Mouse (Mus musculus): ENCODE measurements around the gene Tnni3. TPM values are rescaled to one million over a fixed set of nuclear protein-coding genes. Genes with fewer than 3 reads are reported as not detected.

Tnni3 gene
- polyA plus RNA-seq, 1 experiment from 2014 or later, result 3.3 TPM

DNA sequence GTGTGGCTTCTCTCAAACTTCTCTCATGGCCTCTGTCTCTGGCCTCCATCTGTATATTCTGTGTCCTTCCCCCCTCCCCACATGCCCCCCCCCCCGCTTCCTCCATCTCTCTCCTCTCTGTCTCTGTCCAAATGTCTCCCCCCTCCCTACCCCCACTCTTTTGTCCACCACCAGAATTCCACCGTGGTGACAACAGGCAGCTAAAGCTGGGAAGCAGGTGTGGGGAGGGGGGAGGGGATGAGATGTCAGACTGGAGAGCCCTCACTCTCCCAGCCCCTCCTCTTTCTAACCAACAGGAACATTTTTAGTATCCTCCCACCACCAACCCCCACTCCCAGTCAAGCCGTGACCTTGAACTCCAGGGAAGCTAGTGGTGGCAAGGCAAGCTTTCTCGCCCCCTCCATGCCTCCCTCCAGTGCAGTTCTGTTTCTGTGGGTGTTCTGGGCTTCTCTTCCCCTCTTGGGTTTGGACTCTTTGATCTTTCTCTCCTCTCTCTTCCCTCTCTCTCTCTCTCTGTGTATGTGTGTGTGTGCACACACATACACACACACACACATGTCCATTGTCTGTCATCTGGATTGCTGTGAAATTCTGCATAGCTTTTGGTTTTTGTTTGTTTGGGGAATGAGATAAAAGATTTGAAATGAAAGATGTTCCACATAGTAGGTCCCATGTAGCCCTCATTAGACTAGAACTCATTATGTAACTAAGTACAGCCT lies 7.5 kb downstream of the Tnni3 start, which contains the start of gene Tnnt1:
Tnnt1 (minus strand) TSS at position 51 of the 719 bp plus-strand sequence.
- 22% methylated on average over 3 of the region's 4 CpGs for WGBS
- Histone ChIP-seq H3K27ac (replicated peaks) (peak within 1 kb of the TSS; percentile 32; the same call in 1 of the 2 replicates), H3K9ac (replicated peaks) (no peak within 1 kb of the TSS)

GRCm38 (mm10) chr7:4515853-4516252 lies 8.2 kb downstream of the Tnni3 start:
- H3K9me3 ChIP-seq, result no peaks in the 10 kb centered on the region
- H3K9ac ChIP-seq (replicated peaks), result no peak overlapping the region
- no peaks in the 10 kb centered on the region for H3K36me3 ChIP-seq
- H3K27ac ChIP-seq (replicated peaks), result no peak overlapping the region
- 57% methylated on average over 6 of the region's 6 CpGs for WGBS
- no peak overlapping the region for H3K4me2 ChIP-seq (replicated peaks)
- H3K27me3 ChIP-seq, result peaks cover 12% of the 10 kb centered on the region
- peak; percentile 21 for ATAC-seq (ENCODE audit: low FRiP score, low read depth)
- no peak overlapping the region for H3K4me3 ChIP-seq
- H3K4me1 ChIP-seq, result peaks cover 19% of the 10 kb centered on the region

More for the DNA sequence above, 7.5 kb downstream of the Tnni3 start, which contains the start of gene Tnnt1:
- peaks cover 16% of the 10 kb centered on the region for H3K27me3 ChIP-seq
- H3K9me3 ChIP-seq, result no peaks in the 10 kb centered on the region
- peaks cover 25% of the 10 kb centered on the region for H3K4me1 ChIP-seq
- no peaks in the 10 kb centered on the region for H3K36me3 ChIP-seq
- H3K4me2 ChIP-seq (replicated peaks), result no peak within 1 kb of the TSS
- peak; percentile 67 for ATAC-seq (ENCODE audit: low FRiP score, low read depth)
- H3K4me3 ChIP-seq, result no peak within 1 kb of the TSS

- Histone ChIP-seq H3K4me2 (replicated peaks) (no peak overlapping the region), H3K27me3 (peaks cover 4% of the 10 kb centered on the region; the same call in 1 of the 2 replicates), H3K9ac (replicated peaks) (peak overlapping the region; percentile 6; the same call in 1 of the 2 replicates), H3K9me3 (no peaks in the 10 kb centered on the region), H3K4me1 (peaks cover 24% of the 10 kb centered on the region), H3K4me3 (no peak overlapping the region), H3K36me3 (no peaks in the 10 kb centered on the region), H3K27ac (replicated peaks) (no peak overlapping the region)
- WGBS, result 48% methylated on average over 6 of the region's 6 CpGs
- no peak for ATAC-seq (ENCODE audit: low FRiP score, low read depth)
These were observed 10.0 kb downstream of the Tnni3 start for GRCm38 (mm10) chr7:4513829-4514712.

- Histone ChIP-seq H3K9ac (replicated peaks) (no peak overlapping the region), H3K9me3 (no peaks in the 10 kb centered on the region), H3K4me3 (no peak overlapping the region), H3K36me3 (no peaks in the 10 kb centered on the region), H3K27ac (replicated peaks) (no peak overlapping the region), H3K27me3 (peaks cover 11% of the 10 kb centered on the region), H3K4me2 (replicated peaks) (no peak overlapping the region), H3K4me1 (peaks cover 24% of the 10 kb centered on the region)
- ATAC-seq (ENCODE audit: low FRiP score, low read depth), result no peak
- 39% methylated on average over 13 of the region's 13 CpGs for WGBS
These were observed 10.8 kb downstream of the Tnni3 start for GRCm38 (mm10) chr7:4513236-4513635.

DNA sequence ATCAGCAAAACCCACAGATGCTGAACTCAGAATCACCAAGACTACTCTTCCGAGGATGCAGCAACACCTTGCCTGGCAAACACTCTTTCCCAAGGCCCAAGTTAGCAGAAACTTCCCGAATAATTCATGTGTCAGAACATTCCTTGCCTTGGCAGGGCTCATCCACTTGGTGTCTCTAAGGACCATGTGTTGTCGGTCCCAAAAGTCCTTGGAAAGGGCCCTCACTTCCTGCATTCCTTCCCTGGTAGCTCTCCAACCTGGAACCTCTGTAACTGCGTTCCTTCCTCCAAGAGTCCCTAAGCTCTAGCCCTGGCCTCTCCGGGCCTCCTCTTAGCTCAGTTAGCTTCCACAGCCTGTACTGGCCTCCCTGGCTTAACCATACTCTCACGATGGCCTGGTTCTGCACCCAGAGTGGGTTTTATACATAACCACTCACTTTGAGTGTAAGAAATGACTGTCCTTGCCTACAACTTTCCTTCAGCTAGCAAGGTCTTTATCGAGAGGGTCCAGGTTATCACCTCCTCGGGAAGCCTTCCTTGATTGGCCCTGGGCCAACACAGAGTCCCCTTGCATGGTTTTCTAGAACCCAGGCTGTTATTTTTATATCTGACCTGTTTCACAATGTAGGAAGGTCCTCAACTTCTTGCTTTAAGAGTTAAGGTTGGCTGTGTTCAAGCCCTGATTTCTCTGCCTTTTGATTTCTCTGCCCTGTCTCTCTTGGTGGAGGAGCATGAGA lies 12.4 kb downstream of the Tnni3 start:
- H3K27ac ChIP-seq (replicated peaks), result no peak overlapping the region
- WGBS, result 84% methylated on average over 8 of the region's 8 CpGs
- no peak overlapping the region for H3K4me3 ChIP-seq
- no peak for ATAC-seq (ENCODE audit: low FRiP score, low read depth)
- no peak overlapping the region for H3K4me2 ChIP-seq (replicated peaks)
- H3K9ac ChIP-seq (replicated peaks), result no peak overlapping the region
- H3K36me3 ChIP-seq, result no peaks in the 10 kb centered on the region
- H3K9me3 ChIP-seq, result no peaks in the 10 kb centered on the region
- peaks cover 23% of the 10 kb centered on the region for H3K4me1 ChIP-seq
- H3K27me3 ChIP-seq, result peaks cover 11% of the 10 kb centered on the region

GRCm38 (mm10) chr7:4509863-4510608 lies 14.0 kb downstream of the Tnni3 start:
- peaks cover 11% of the 10 kb centered on the region for H3K27me3 ChIP-seq
- peak; percentile 89 for ATAC-seq (ENCODE audit: low FRiP score, low read depth)
- peak overlapping the region; percentile 21; the same call in 1 of the 2 replicates for H3K27ac ChIP-seq (replicated peaks)
- no peaks in the 10 kb centered on the region for H3K36me3 ChIP-seq
- peak overlapping the region; percentile 20; the same call in 1 of the 2 replicates for H3K4me2 ChIP-seq (replicated peaks)
- no peaks in the 10 kb centered on the region for H3K9me3 ChIP-seq
- no peak overlapping the region for H3K9ac ChIP-seq (replicated peaks)
- no peak overlapping the region for H3K4me3 ChIP-seq
- 14% methylated on average over 24 of the region's 24 CpGs for WGBS
- peaks cover 12% of the 10 kb centered on the region for H3K4me1 ChIP-seq

- H3K4me2 ChIP-seq (replicated peaks), result no peak overlapping the region
- no peak for ATAC-seq (ENCODE audit: low FRiP score, low read depth)
- WGBS, result 90% methylated on average over 8 of the region's 8 CpGs
These were observed 15.3 kb downstream of the Tnni3 start for GRCm38 (mm10) chr7:4508739-4509116.

GRCm38 (mm10) chr7:4508062-4508738 lies 15.8 kb downstream of the Tnni3 start:
- H3K27me3 ChIP-seq, result peaks cover 14% of the 10 kb centered on the region
- H3K36me3 ChIP-seq, result no peaks in the 10 kb centered on the region
- no peaks in the 10 kb centered on the region for H3K9me3 ChIP-seq
- H3K27ac ChIP-seq (replicated peaks), result no peak overlapping the region
- H3K4me2 ChIP-seq (replicated peaks), result no peak overlapping the region
- no peak overlapping the region for H3K9ac ChIP-seq (replicated peaks)
- H3K4me1 ChIP-seq, result 0 out of 2 replicates have a peak, but pooled peaks cover 6% of the 10 kb centered on the region
- WGBS, result 73% methylated on average over 32 of the region's 32 CpGs
- no peak for ATAC-seq (ENCODE audit: low FRiP score, low read depth)
- no peak overlapping the region for H3K4me3 ChIP-seq

More at GRCm38 (mm10) chr7:4508739-4509116, 15.3 kb downstream of the Tnni3 start:
- H3K4me3 ChIP-seq, result no peak overlapping the region
- H3K27ac ChIP-seq (replicated peaks), result no peak overlapping the region
- H3K9me3 ChIP-seq, result no peaks in the 10 kb centered on the region
- no peak overlapping the region for H3K9ac ChIP-seq (replicated peaks)
- H3K36me3 ChIP-seq, result no peaks in the 10 kb centered on the region
- H3K4me1 ChIP-seq, result 0 out of 2 replicates have a peak, but pooled peaks cover 6% of the 10 kb centered on the region
- H3K27me3 ChIP-seq, result peaks cover 14% of the 10 kb centered on the region

GRCm38 (mm10) chr7:4507220-4507619 lies 16.8 kb downstream of the Tnni3 start:
- Histone ChIP-seq H3K9ac (replicated peaks) (no peak overlapping the region), H3K9me3 (no peaks in the 10 kb centered on the region), H3K4me2 (replicated peaks) (no peak overlapping the region), H3K27me3 (peaks cover 14% of the 10 kb centered on the region), H3K27ac (replicated peaks) (no peak overlapping the region), H3K4me1 (0 out of 2 replicates have a peak, but pooled peaks cover 6% of the 10 kb centered on the region), H3K36me3 (no peaks in the 10 kb centered on the region), H3K4me3 (no peak overlapping the region)
- WGBS, result 100% methylated on average over 2 of the region's 4 CpGs
- no peak for ATAC-seq (ENCODE audit: low FRiP score, low read depth)

GRCm38 (mm10) chr7:4504646-4505435 lies 19.2 kb downstream of the Tnni3 start:
- H3K36me3 ChIP-seq, result no peaks in the 10 kb centered on the region
- H3K4me2 ChIP-seq (replicated peaks), result no peak overlapping the region
- no peak overlapping the region for H3K9ac ChIP-seq (replicated peaks)
- H3K27me3 ChIP-seq, result peaks cover 14% of the 10 kb centered on the region
- no peak for ATAC-seq (ENCODE audit: low FRiP score, low read depth)
- H3K4me1 ChIP-seq, result peaks cover 11% of the 10 kb centered on the region
- H3K27ac ChIP-seq (replicated peaks), result no peak overlapping the region
- H3K9me3 ChIP-seq, result no peaks in the 10 kb centered on the region
- WGBS, result 69% methylated on average over 11 of the region's 11 CpGs
- H3K4me3 ChIP-seq, result no peak overlapping the region

All from midbrain, embryonic 12.5 days (tissue).